Mouse (Mus musculus): Measurements from ENCODE around the gene BC030867. TPM values are rescaled to one million over a fixed set of nuclear protein-coding genes. Genes with fewer than 3 reads are reported as not detected.

The BC030867 gene
- polyA plus RNA-seq, 1 experiment from 2014 or later, result 11.4 TPM

DNA sequence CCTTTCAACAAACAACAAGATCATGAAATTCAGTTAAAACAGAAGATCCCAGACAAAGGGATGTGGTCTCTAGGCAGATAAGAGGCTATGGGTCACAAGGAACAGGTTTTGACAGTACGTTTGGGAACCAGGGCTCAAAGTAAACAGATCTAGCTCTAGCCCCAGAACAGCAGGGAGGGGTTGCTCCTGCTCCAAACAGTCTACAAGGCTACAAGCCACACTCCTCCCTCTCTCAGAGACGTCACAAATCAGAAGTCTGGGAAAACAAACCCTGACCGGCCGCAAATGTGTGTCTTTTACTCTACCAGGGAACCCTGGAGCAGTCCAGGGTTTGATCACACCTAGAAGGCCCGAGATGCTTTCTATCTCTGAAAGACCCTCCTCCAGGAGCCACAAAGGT lies 37.7 kb upstream of the BC030867 start:
- Histone ChIP-seq H3K9ac (replicated peaks; ENCODE audit: low read depth, low read length) (no peak overlapping the region), H3K27ac (ENCODE audit: low read length) (no peak overlapping the region), H3K4me1 (ENCODE audit: control insufficient read depth, insufficient read depth, low read length) (peaks cover 50% of the 10 kb centered on the region), H3K27me3 (ENCODE audit: control insufficient read depth, insufficient read depth, low read length) (no peaks in the 10 kb centered on the region), H3K4me3 (ENCODE audit: low read depth, low read length) (no peak overlapping the region), H3K36me3 (ENCODE audit: control insufficient read depth, insufficient read depth, low read length) (0 out of 2 replicates have a peak, but pooled peaks cover 7% of the 10 kb centered on the region), H3K9me3 (ENCODE audit: control insufficient read depth, low read depth, low read length) (no peaks in the 10 kb centered on the region), H3K4me2 (replicated peaks; ENCODE audit: low read depth, low read length) (no peak overlapping the region)
- 26% methylated on average over 5 of the region's 5 CpGs for WGBS
- ATAC-seq (ENCODE audit: insufficient number of reproducible peaks, insufficient read depth, low FRiP score, low read depth), result no peak

DNA sequence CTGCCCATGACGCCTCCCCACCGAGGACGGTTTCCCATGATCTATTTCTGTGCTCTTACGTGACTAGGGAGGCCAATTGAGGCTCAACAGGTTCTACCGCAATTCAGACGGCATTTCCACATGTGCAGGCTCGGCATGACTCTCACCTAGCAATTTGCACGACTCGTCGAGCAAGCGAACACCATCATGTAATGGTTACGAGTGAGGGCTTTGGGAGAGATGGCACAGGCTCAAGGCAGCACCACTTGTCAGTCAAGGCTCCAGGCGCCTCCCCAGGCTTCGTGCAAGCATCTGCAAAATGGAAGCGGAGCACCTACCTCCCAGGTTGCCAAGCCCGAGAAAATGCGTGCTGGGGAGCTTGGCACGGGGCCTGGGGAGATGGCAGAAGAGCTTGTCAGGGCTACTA lies 36.7 kb upstream of the BC030867 start:
- H3K4me1 ChIP-seq (ENCODE audit: control insufficient read depth, insufficient read depth, low read length), result peaks cover 58% of the 10 kb centered on the region
- 52% methylated on average over 18 of the region's 18 CpGs for WGBS
- H3K27me3 ChIP-seq (ENCODE audit: control insufficient read depth, insufficient read depth, low read length), result no peaks in the 10 kb centered on the region
- H3K9me3 ChIP-seq (ENCODE audit: control insufficient read depth, low read depth, low read length), result no peaks in the 10 kb centered on the region
- no peak overlapping the region for H3K4me2 ChIP-seq (replicated peaks; ENCODE audit: low read depth, low read length)
- no peak for ATAC-seq (ENCODE audit: insufficient number of reproducible peaks, insufficient read depth, low FRiP score, low read depth)
- no peak overlapping the region for H3K4me3 ChIP-seq (ENCODE audit: low read depth, low read length)
- 0 out of 2 replicates have a peak, but pooled peaks cover 3% of the 10 kb centered on the region for H3K36me3 ChIP-seq (ENCODE audit: control insufficient read depth, insufficient read depth, low read length)
- H3K27ac ChIP-seq (ENCODE audit: low read length), result no peak overlapping the region
- H3K9ac ChIP-seq (replicated peaks; ENCODE audit: low read depth, low read length), result no peak overlapping the region

DNA sequence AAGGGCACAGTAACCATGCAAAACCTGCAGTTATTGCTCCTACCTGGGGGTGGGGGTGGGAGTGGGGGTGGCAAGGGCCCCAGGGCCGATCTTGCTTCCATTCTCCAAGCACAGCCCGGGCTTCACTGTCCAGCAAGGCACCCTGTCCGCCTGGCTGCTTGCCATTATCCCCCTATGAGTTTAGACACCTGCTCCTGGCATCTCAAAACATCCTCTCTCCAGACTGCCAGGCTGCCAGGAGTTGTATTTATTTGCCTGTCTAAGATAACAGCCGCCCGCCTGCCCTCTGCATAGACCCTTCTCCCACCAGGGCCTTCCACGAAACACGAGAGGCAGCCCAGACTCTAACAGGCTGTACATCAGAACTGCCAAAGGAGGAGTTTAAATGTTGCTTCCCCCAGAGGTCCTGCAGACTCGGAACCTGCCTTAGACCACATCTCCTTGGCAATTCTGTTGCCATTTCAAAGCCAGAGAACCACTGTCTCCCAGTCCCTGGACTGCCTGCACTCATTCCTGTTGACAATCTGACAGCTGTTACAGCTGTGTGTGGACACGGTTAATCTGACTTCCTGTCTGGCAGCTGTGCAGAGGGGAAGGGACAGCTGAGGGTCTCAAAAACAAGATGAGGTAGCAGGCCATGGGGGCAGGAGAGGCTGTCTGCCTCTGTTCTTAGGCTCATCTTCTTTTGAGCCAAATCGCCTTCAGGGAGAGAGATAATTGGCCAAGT lies 34.1 kb upstream of the BC030867 start:
- 35% methylated on average over 10 of the region's 10 CpGs for WGBS
- no peak overlapping the region for H3K9ac ChIP-seq (replicated peaks; ENCODE audit: low read depth, low read length)
- ATAC-seq (ENCODE audit: insufficient number of reproducible peaks, insufficient read depth, low FRiP score, low read depth), result no peak
- no peaks in the 10 kb centered on the region for H3K27me3 ChIP-seq (ENCODE audit: control insufficient read depth, insufficient read depth, low read length)
- no peaks in the 10 kb centered on the region for H3K36me3 ChIP-seq (ENCODE audit: control insufficient read depth, insufficient read depth, low read length)
- H3K4me2 ChIP-seq (replicated peaks; ENCODE audit: low read depth, low read length), result no peak overlapping the region; the same call in 1 of the 2 replicates
- H3K9me3 ChIP-seq (ENCODE audit: control insufficient read depth, low read depth, low read length), result no peaks in the 10 kb centered on the region
- H3K4me1 ChIP-seq (ENCODE audit: control insufficient read depth, insufficient read depth, low read length), result peaks cover 73% of the 10 kb centered on the region
- H3K27ac ChIP-seq (ENCODE audit: low read length), result 0 out of 2 replicates have a peak overlapping the region, but pooled peaks have one; percentile 11
- no peak overlapping the region for H3K4me3 ChIP-seq (ENCODE audit: low read depth, low read length)

DNA sequence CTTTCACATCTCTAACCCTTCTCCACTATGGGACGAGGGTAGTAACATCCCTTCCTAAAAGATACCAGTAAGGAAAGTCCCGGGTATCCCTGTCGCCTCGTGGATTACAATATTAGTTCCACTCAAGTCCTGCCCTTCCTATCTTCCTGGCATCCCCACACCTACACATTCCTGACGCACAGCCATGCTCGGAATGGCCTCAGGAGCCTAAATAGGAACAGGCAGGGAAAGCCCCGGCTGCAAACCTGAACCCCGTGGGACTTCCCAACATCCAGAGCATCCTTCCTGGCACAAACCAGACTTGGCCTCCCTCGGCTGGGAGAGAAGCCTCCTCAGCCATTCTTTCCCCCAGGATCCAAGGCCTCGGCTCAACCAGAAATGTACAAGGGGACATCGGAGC lies 33.2 kb upstream of the BC030867 start:
- Histone ChIP-seq H3K4me3 (ENCODE audit: low read depth, low read length) (peak overlapping the region; percentile 8; the same call in 1 of the 2 replicates), H3K4me1 (ENCODE audit: control insufficient read depth, insufficient read depth, low read length) (peaks cover 82% of the 10 kb centered on the region), H3K36me3 (ENCODE audit: control insufficient read depth, insufficient read depth, low read length) (no peaks in the 10 kb centered on the region), H3K9ac (replicated peaks; ENCODE audit: low read depth, low read length) (no peak overlapping the region; the same call in 1 of the 2 replicates), H3K4me2 (replicated peaks; ENCODE audit: low read depth, low read length) (peak overlapping the region; percentile 97), H3K9me3 (ENCODE audit: control insufficient read depth, low read depth, low read length) (no peaks in the 10 kb centered on the region), H3K27ac (ENCODE audit: low read length) (peak overlapping the region; percentile 94), H3K27me3 (ENCODE audit: control insufficient read depth, insufficient read depth, low read length) (no peaks in the 10 kb centered on the region)
- WGBS, result 62% methylated on average over 11 of the region's 11 CpGs
- no peak for ATAC-seq (ENCODE audit: insufficient number of reproducible peaks, insufficient read depth, low FRiP score, low read depth)

DNA sequence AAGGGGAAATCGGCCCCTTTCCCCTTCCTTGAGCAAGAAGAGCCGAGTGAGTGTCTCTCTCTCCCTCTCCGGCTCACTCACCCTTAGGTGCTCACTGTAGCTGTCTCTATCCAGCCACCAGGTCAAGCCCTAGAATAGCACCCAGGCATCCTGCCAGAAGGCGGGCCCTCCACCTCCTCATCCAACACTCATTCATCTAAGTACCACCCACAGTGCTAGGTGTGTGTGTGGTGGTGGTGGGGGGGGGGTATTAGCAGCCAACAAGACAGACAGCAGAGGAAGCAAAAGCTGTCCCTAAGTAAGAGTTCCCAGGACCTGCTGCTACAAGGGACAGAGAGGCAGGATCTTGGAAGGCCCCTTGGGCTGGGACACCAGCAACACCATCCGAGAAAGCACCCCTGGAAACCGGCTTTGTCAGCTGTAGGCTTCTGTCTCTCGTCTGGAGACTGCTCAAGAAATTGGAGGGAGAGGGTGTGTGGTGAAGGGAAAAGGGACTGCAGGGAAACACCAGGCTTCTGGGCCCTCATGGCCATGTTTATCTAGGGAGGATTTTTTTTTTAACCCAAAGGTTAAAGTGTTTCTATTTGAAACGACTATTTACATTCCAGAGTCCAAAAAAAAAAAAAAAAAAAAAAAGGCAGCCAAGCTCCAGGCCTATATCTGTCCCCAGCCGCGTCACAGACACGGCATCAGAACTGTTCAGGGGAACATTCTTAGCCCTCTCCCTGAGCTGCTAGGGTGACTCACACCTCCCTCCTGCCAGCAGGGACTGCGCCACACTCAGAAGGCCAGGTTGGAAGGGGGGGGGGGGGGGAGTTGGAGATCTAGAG lies 32.4 kb upstream of the BC030867 start:
- peak overlapping the region; percentile 47; the same call in 1 of the 2 replicates for H3K4me3 ChIP-seq (ENCODE audit: low read depth, low read length)
- H3K9me3 ChIP-seq (ENCODE audit: control insufficient read depth, low read depth, low read length), result no peaks in the 10 kb centered on the region
- H3K9ac ChIP-seq (replicated peaks; ENCODE audit: low read depth, low read length), result no peak overlapping the region; the same call in 1 of the 2 replicates
- WGBS, result 14% methylated on average over 12 of the region's 12 CpGs
- H3K4me2 ChIP-seq (replicated peaks; ENCODE audit: low read depth, low read length), result peak overlapping the region; percentile 97
- H3K4me1 ChIP-seq (ENCODE audit: control insufficient read depth, insufficient read depth, low read length), result peaks cover 82% of the 10 kb centered on the region
- peak overlapping the region; percentile 94 for H3K27ac ChIP-seq (ENCODE audit: low read length)
- ATAC-seq (ENCODE audit: insufficient number of reproducible peaks, insufficient read depth, low FRiP score, low read depth), result peak; percentile 75
- no peaks in the 10 kb centered on the region for H3K27me3 ChIP-seq (ENCODE audit: control insufficient read depth, insufficient read depth, low read length)
- H3K36me3 ChIP-seq (ENCODE audit: control insufficient read depth, insufficient read depth, low read length), result no peaks in the 10 kb centered on the region

DNA sequence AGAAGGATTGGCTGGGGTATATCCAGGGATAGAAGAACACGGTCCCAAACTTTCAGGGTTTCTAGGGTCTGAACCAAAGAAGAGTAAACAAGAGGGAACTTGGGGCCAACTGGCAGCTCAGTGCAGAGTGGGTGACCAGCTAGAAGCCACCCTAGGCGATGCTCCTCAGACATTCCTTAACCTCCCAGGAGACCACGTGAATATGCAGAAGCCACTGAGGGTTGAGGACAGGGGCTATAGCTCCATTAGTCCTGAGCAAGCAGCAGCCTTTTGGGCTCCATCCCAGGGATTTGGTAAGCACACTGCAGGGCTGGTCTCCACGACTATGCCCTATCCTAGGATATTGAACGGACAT lies 31.8 kb upstream of the BC030867 start:
- peak; percentile 4; the same call in 1 of the 2 replicates for ATAC-seq (ENCODE audit: insufficient number of reproducible peaks, insufficient read depth, low FRiP score, low read depth)
- no peak overlapping the region for H3K9ac ChIP-seq (replicated peaks; ENCODE audit: low read depth, low read length)
- H3K4me1 ChIP-seq (ENCODE audit: control insufficient read depth, insufficient read depth, low read length), result peaks cover 76% of the 10 kb centered on the region

DNA sequence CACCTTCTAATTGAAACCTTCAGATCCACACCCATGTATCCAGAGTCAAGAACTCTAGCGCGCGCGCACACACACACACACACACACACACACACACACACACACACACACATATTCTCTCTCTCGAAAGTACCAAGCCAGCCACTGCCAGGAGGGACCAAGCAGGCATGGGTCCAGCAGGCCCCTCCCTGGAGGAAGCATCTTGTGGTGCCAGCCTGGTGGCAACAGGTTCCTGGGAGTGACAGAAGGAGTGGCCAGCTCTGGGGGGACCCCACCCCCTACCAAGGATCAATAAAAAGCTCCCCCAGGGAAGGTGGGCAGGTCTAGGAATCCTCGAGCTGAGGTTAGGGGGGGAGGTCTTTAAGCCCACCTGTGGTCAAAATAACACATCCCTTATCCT lies 31.3 kb upstream of the BC030867 start:
- Histone ChIP-seq H3K4me2 (replicated peaks; ENCODE audit: low read depth, low read length) (peak overlapping the region; percentile 97), H3K27me3 (ENCODE audit: control insufficient read depth, insufficient read depth, low read length) (no peaks in the 10 kb centered on the region), H3K27ac (ENCODE audit: low read length) (peak overlapping the region; percentile 94), H3K9ac (replicated peaks; ENCODE audit: low read depth, low read length) (peak overlapping the region; percentile 61; the same call in 1 of the 2 replicates), H3K36me3 (ENCODE audit: control insufficient read depth, insufficient read depth, low read length) (no peaks in the 10 kb centered on the region), H3K4me1 (ENCODE audit: control insufficient read depth, insufficient read depth, low read length) (peaks cover 73% of the 10 kb centered on the region), H3K4me3 (ENCODE audit: low read depth, low read length) (peak overlapping the region; percentile 47), H3K9me3 (ENCODE audit: control insufficient read depth, low read depth, low read length) (no peaks in the 10 kb centered on the region)
- ATAC-seq (ENCODE audit: insufficient number of reproducible peaks, insufficient read depth, low FRiP score, low read depth), result no peak
- WGBS, result 56% methylated on average over 6 of the region's 6 CpGs

More for the DNA sequence above, 31.8 kb upstream of the BC030867 start:
- Histone ChIP-seq H3K4me2 (replicated peaks; ENCODE audit: low read depth, low read length) (peak overlapping the region; percentile 97), H3K9me3 (ENCODE audit: control insufficient read depth, low read depth, low read length) (no peaks in the 10 kb centered on the region), H3K27ac (ENCODE audit: low read length) (peak overlapping the region; percentile 94), H3K36me3 (ENCODE audit: control insufficient read depth, insufficient read depth, low read length) (no peaks in the 10 kb centered on the region), H3K27me3 (ENCODE audit: control insufficient read depth, insufficient read depth, low read length) (no peaks in the 10 kb centered on the region), H3K4me3 (ENCODE audit: low read depth, low read length) (peak overlapping the region; percentile 47)
- 17% methylated on average over 5 of the region's 5 CpGs for WGBS

DNA sequence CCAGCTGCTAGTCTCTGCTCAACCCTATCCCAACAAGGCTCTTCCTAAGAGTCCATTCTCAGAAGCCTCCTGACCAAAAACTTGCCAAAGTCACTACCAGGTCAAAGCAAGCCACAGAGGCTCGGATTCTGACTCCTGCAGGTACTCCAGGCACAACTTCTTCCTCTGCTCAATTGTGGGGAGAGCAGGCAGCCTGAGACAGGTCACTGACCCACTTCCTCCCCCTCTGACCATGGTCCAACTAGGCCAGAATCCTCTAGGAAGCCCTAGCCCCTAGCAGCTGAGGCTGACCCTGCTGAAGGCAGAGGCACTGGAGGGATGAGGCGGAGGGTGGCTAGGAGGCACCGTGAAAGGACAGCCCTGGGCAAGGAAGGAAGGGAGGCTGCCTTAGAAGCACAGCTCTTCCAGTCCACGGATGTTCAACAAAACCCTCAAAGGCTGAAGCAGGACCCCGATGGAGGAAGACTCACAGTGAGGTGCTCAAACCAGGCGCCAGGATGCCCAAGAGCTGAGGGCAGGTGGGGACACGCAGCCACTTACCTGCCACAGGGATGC lies 30.7 kb upstream of the BC030867 start:
- 48% methylated on average over 7 of the region's 7 CpGs for WGBS
- H3K9ac ChIP-seq (replicated peaks; ENCODE audit: low read depth, low read length), result peak overlapping the region; percentile 61; the same call in 1 of the 2 replicates
- H3K27ac ChIP-seq (ENCODE audit: low read length), result peak overlapping the region; percentile 94
- H3K4me2 ChIP-seq (replicated peaks; ENCODE audit: low read depth, low read length), result peak overlapping the region; percentile 97
- peak overlapping the region; percentile 47 for H3K4me3 ChIP-seq (ENCODE audit: low read depth, low read length)
- H3K36me3 ChIP-seq (ENCODE audit: control insufficient read depth, insufficient read depth, low read length), result no peaks in the 10 kb centered on the region
- ATAC-seq (ENCODE audit: insufficient number of reproducible peaks, insufficient read depth, low FRiP score, low read depth), result no peak
- H3K9me3 ChIP-seq (ENCODE audit: control insufficient read depth, low read depth, low read length), result no peaks in the 10 kb centered on the region
- peaks cover 72% of the 10 kb centered on the region for H3K4me1 ChIP-seq (ENCODE audit: control insufficient read depth, insufficient read depth, low read length)
- H3K27me3 ChIP-seq (ENCODE audit: control insufficient read depth, insufficient read depth, low read length), result no peaks in the 10 kb centered on the region
